Mouse (Mus musculus) frontal cortex, postnatal 25 days (tissue): ENCODE measurements around the gene Olfr1463.

Source experiments
- DNase-seq, 2 experiments: peaks; one replicate each; pipeline ENCODE4 v3.0.0; 2022; ENCODE audit warnings: low spot score in 2 of 2

Gene Olfr1463

GRCm38 (mm10) chr19:13231028-13231427 lies at the start of gene Olfr1463:
Gene Olfr1463 (plus strand): TSS chr19:13231328.
- no peak for DNase-seq

- DNase-seq = no peak
Measured at GRCm38 (mm10) chr19:13185434-13185833, 45.7 kb upstream of the Olfr1463 start, which contains the start of gene Olfr1462. Gene Olfr1462 (plus strand): TSS chr19:13185734.

- DNase-seq = no peak
Measured at GRCm38 (mm10) chr19:13221666-13222065, 9.5 kb upstream of the Olfr1463 start.
